Mouse (Mus musculus) regulatory T cell (primary cell): ENCODE results near the gene Gm13178.

ENCODE experiments used
- in situ Hi-C: fragments of 300-600 bp; cut with MboI, MseI; formaldehyde crosslinking; loops from one replicate; pipeline ENCODE4 v1.15.1; 2025; ENCODE audit warnings: high pct_unique_total_duplicates

Gm13178 gene

GRCm38 (mm10) chr4:144721304-144721703 is at the start of gene Gm13178:
Gene Gm13178, minus strand, starts transcription at chr4:144721404.
- in situ Hi-C loops, result no loop called here

DNA sequence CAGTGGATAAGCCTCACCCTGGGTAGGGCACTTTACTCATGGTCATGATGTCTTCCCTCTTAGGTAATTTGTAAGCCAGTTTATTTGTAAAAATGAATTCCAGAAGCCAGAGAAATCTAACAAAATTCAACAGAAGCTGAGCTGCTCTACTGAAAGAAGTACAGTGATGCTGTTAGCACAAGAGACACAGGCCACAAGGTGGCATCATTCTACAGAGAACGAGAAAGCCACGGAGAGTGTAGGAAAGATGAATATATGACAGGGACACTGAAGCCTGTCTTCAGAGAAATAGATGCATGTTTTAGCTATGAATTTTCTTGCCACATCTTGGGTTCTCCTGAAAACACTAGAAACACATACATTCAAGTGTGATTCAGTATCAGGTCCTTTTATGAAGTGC is 44.5 kb upstream of the Gm13178 start:
- in situ Hi-C loops, result loop anchor here (10.0 kb wide), 1 partner anchor 109 kb away; no protein-coding TSS in a partner anchor

DNA sequence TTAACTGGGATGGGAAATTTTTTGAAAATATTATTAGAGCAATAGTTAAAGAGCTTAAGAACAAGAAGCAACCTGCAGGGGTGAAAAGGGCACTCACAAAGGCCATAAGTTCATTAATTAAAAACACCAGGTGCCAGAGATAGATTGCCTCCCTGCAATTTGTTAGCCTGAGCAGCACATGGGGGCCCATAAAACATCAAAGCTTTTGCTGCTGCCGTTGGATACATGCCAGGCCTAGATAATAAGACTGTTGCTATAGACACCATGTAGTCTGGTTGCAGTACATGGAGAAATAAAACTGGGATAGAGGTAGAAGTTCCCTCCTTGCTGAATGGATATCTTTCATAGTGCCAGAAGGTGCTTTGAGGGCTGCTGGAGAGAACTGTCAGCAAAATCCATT is 27.9 kb upstream of the Gm13178 start:
- in situ Hi-C loops, result no loop called here

GRCm38 (mm10) chr4:144719691-144720090 is 1.5 kb downstream of the Gm13178 start:
- in situ Hi-C loops, result no loop called here

DNA sequence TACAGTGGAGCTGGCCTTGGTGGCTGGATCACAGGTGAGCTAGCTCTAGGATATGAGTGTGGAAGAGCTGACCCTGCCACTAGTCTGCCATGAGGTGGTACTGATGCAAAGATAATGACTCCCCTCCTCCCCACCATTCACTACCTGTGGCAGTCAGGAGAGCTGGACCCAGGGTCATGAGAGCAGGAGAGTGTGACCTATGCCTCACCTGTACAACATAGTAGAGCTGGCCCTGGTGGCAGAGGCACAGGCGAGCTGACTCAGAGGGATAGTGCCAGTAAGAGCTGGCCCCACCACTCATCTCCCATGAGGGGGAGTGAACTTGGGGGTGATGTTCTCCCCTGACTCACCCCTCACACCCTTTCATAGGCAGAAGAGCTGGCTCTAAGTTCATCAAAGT is 2.9 kb downstream of the Gm13178 start:
- in situ Hi-C loops, result no loop called here

DNA sequence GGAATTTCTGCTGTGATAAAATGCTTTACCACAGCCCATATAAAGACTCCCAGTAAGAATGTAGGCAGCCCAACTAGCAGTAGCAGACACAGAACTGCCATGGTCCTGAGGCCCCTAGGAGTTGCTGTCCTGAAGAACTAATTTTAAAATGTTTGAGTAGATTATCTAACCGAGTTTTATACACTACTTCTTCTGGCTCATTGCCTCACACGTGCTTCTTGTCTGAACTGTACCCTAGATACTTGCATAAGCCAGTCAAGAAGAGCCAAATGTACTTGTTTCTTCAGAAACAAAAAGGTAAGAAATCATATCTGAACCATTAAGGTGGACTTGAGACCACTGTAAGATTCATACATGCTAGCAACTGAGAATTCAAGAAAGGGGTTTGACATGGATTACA is 34.9 kb downstream of the Gm13178 start, which contains the start of gene Gm436:
TSS of gene Gm436 (minus strand) at position 101 of the 400 bp plus-strand sequence.
- in situ Hi-C loops, result no loop called here
